Mouse (Mus musculus): ENCODE results near the gene Mfap1a.
"Not testable (repeated sequence)": the region's sequence is repeated elsewhere in the genome, so short reads cannot be mapped to it uniquely, and the experiment has no call there.

DNA sequence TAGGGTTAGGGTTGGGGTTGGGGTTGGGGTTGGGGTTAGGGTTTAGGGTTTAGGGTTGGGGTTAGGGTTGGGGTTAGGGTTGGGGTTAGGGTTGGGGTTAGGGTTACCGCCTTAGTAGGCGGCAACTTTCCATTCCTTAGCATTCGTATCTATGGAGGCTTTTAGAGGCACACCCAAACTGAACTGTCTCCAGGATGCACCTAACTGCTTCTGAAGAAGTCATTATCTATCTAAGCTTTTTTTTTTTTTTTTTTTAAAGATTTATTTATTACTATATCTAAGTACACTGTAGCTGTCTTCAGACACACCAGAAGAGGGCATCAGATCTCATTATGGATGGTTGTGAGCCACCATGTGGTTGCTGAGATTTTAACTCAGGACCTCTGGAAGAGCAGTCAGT, 16.4 kb upstream of the Mfap1a start:
- TF ChIP-seq CTCF, EP300 (IDR thresholded peaks at IDR 0.05; ENCODE audit: low read depth): not testable (repeated sequence)

All from liver, postnatal 0 days (tissue).